Mouse (Mus musculus): Measurements from ENCODE around the gene Zfhx3. TPM values are rescaled to one million over a fixed set of nuclear protein-coding genes. Genes with fewer than 3 reads are reported as not detected.

Gene Zfhx3
- polyA plus RNA-seq, 2 experiments = 0.25 to 0.65 TPM

GRCm38 (mm10) chr8:108470269-108470668 is 527.8 kb downstream of the Zfhx3 start:
- Histone ChIP-seq H3K27me3 (ENCODE audit: control insufficient read depth, insufficient read depth, low read length) (no peaks in the 10 kb centered on the region), H3K27ac (no peak overlapping the region), H3K9ac (replicated peaks) (no peak overlapping the region), H3K4me2 (ENCODE audit: low read depth) (no peak overlapping the region), H3K9me3 (ENCODE audit: control insufficient read depth, low read length) (no peaks in the 10 kb centered on the region), H3K36me3 (replicated peaks; ENCODE audit: control insufficient read depth, insufficient read depth, low read depth) (no peaks in the 10 kb centered on the region), H3K4me1 (replicated peaks; ENCODE audit: control insufficient read depth in 2 of 2, insufficient read depth in 2 of 2, low read length in 1 of 2) (no peaks in the 10 kb centered on the region), H3K4me3 (ENCODE audit: insufficient read depth in 1 of 2, low read depth in 2 of 2, low read length in 2 of 2) (no peak overlapping the region)
- ATAC-seq (ENCODE audit: insufficient read depth) = no peak
- TF ChIP-seq EP300 (IDR thresholded peaks at IDR 0.05; ENCODE audit: low read depth) (no peak), CTCF (IDR thresholded peaks at IDR 0.05; ENCODE audit: low read depth) (no peak)
- no peak for DNase-seq (ENCODE audit: low read depth in 3 of 3, low spot score in 3 of 3)
- WGBS (ENCODE audit: insufficient replicate concordance) = 59% methylated on average over 3 of the region's 3 CpGs

- Histone ChIP-seq H3K36me3 (replicated peaks; ENCODE audit: control insufficient read depth, insufficient read depth, low read depth) (no peaks in the 10 kb centered on the region), H3K27me3 (ENCODE audit: control insufficient read depth, insufficient read depth, low read length) (no peaks in the 10 kb centered on the region), H3K9me3 (ENCODE audit: control insufficient read depth, low read length) (no peaks in the 10 kb centered on the region), H3K4me3 (ENCODE audit: insufficient read depth in 1 of 2, low read depth in 2 of 2, low read length in 2 of 2) (no peak overlapping the region), H3K4me1 (replicated peaks; ENCODE audit: control insufficient read depth in 2 of 2, insufficient read depth in 2 of 2, low read length in 1 of 2) (no peaks in the 10 kb centered on the region), H3K27ac (no peak overlapping the region), H3K9ac (replicated peaks) (no peak overlapping the region), H3K4me2 (ENCODE audit: low read depth) (no peak overlapping the region)
- TF ChIP-seq CTCF (IDR thresholded peaks at IDR 0.05; ENCODE audit: low read depth) = no peak
- no peak for TF ChIP-seq EP300 (IDR thresholded peaks at IDR 0.05; ENCODE audit: low read depth)
- 67% methylated on average over 10 of the region's 10 CpGs for WGBS (ENCODE audit: insufficient replicate concordance)
- ATAC-seq (ENCODE audit: insufficient read depth) = no peak
- DNase-seq (ENCODE audit: low read depth in 3 of 3, low spot score in 3 of 3) = no peak
Measured at GRCm38 (mm10) chr8:108474556-108474955, 532.1 kb downstream of the Zfhx3 start.

GRCm38 (mm10) chr8:108478131-108478530 is 535.7 kb downstream of the Zfhx3 start:
- WGBS (ENCODE audit: insufficient replicate concordance) = 66% methylated on average over 8 of the region's 8 CpGs
- H3K27me3 ChIP-seq (ENCODE audit: control insufficient read depth, insufficient read depth, low read length) = no peaks in the 10 kb centered on the region
- H3K9ac ChIP-seq (replicated peaks) = no peak overlapping the region
- no peak overlapping the region for H3K27ac ChIP-seq
- no peaks in the 10 kb centered on the region for H3K9me3 ChIP-seq (ENCODE audit: control insufficient read depth, low read length)
- DNase-seq (ENCODE audit: low read depth in 3 of 3, low spot score in 3 of 3) (no peak), ATAC-seq (ENCODE audit: insufficient read depth) (no peak)
- TF ChIP-seq EP300 (IDR thresholded peaks at IDR 0.05; ENCODE audit: low read depth) (no peak), CTCF (IDR thresholded peaks at IDR 0.05; ENCODE audit: low read depth) (no peak)
- no peak overlapping the region for H3K4me3 ChIP-seq (ENCODE audit: insufficient read depth in 1 of 2, low read depth in 2 of 2, low read length in 2 of 2)
- H3K4me2 ChIP-seq (ENCODE audit: low read depth) = no peak overlapping the region
- no peaks in the 10 kb centered on the region for H3K36me3 ChIP-seq (replicated peaks; ENCODE audit: control insufficient read depth, insufficient read depth, low read depth)
- H3K4me1 ChIP-seq (replicated peaks; ENCODE audit: control insufficient read depth in 2 of 2, insufficient read depth in 2 of 2, low read length in 1 of 2) = no peaks in the 10 kb centered on the region

DNA sequence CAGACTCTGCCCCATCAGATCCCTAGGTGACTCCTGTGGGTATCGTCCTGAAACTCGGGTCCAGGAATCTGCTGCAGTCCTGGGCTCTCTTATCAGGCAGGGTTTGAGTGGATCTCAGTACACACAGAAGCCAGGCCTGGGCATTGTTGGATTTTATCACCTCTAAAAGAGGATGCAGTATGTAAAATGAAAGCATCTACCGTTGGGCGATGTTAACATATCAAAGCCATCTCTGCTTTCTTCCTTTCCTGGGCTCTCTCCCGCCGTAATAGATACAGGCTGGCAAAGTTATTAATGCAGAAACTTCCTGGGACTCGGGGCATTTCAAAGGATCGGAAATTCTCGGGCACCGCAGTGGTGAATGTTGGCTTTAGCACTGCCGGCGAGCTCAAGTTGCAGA is 537.7 kb downstream of the Zfhx3 start:
- H3K36me3 ChIP-seq (replicated peaks; ENCODE audit: control insufficient read depth, insufficient read depth, low read depth) = no peaks in the 10 kb centered on the region
- H3K4me1 ChIP-seq (replicated peaks; ENCODE audit: control insufficient read depth in 2 of 2, insufficient read depth in 2 of 2, low read length in 1 of 2) = no peaks in the 10 kb centered on the region
- H3K9ac ChIP-seq (replicated peaks) = no peak overlapping the region
- DNase-seq (ENCODE audit: low read depth in 3 of 3, low spot score in 3 of 3) (no peak), ATAC-seq (ENCODE audit: insufficient read depth) (no peak)
- 49% methylated on average over 12 of the region's 12 CpGs for WGBS (ENCODE audit: insufficient replicate concordance)
- no peak overlapping the region for H3K4me3 ChIP-seq (ENCODE audit: insufficient read depth in 1 of 2, low read depth in 2 of 2, low read length in 2 of 2)
- H3K9me3 ChIP-seq (ENCODE audit: control insufficient read depth, low read length) = no peaks in the 10 kb centered on the region
- TF ChIP-seq EP300 (IDR thresholded peaks at IDR 0.05; ENCODE audit: low read depth) (no peak), CTCF (IDR thresholded peaks at IDR 0.05; ENCODE audit: low read depth) (no peak)
- no peaks in the 10 kb centered on the region for H3K27me3 ChIP-seq (ENCODE audit: control insufficient read depth, insufficient read depth, low read length)
- H3K27ac ChIP-seq = no peak overlapping the region
- no peak overlapping the region for H3K4me2 ChIP-seq (ENCODE audit: low read depth)

GRCm38 (mm10) chr8:108481167-108481815 is 538.8 kb downstream of the Zfhx3 start:
- TF ChIP-seq CTCF (IDR thresholded peaks at IDR 0.05; ENCODE audit: low read depth) = no peak
- TF ChIP-seq EP300 (IDR thresholded peaks at IDR 0.05; ENCODE audit: low read depth) = no peak
- H3K4me3 ChIP-seq (ENCODE audit: insufficient read depth in 1 of 2, low read depth in 2 of 2, low read length in 2 of 2) = no peak overlapping the region
- H3K9me3 ChIP-seq (ENCODE audit: control insufficient read depth, low read length) = no peaks in the 10 kb centered on the region
- H3K4me2 ChIP-seq (ENCODE audit: low read depth) = no peak overlapping the region
- no peak overlapping the region for H3K27ac ChIP-seq
- DNase-seq (ENCODE audit: low read depth in 3 of 3, low spot score in 3 of 3) (no peak), ATAC-seq (ENCODE audit: insufficient read depth) (no peak)
- no peaks in the 10 kb centered on the region for H3K4me1 ChIP-seq (replicated peaks; ENCODE audit: control insufficient read depth in 2 of 2, insufficient read depth in 2 of 2, low read length in 1 of 2)
- no peaks in the 10 kb centered on the region for H3K27me3 ChIP-seq (ENCODE audit: control insufficient read depth, insufficient read depth, low read length)
- no peak overlapping the region for H3K9ac ChIP-seq (replicated peaks)
- no peaks in the 10 kb centered on the region for H3K36me3 ChIP-seq (replicated peaks; ENCODE audit: control insufficient read depth, insufficient read depth, low read depth)
- 50% methylated on average over 11 of the region's 11 CpGs for WGBS (ENCODE audit: insufficient replicate concordance)

All from liver, embryonic 14.5 days (tissue).